Mouse (Mus musculus): ENCODE measurements around the gene Foxp1.
A peak's percentile ranks its signal among the peaks of the same experiment; 100 is the strongest.

The Foxp1 gene

GRCm38 (mm10) chr6:99261737-99262130 is 260.8 kb downstream of the Foxp1 start:
- no peak for DNase-seq (ENCODE audit: low spot score in 2 of 2)

- DNase-seq (ENCODE audit: low spot score in 2 of 2), result no peak
Measured at GRCm38 (mm10) chr6:99260941-99261736, 261.4 kb downstream of the Foxp1 start.

GRCm38 (mm10) chr6:99258346-99258745 is 264.2 kb downstream of the Foxp1 start:
- DNase-seq (ENCODE audit: low spot score in 2 of 2), result no peak

- no peak for DNase-seq (ENCODE audit: low spot score in 2 of 2)
Measured at GRCm38 (mm10) chr6:99257676-99258075, 264.8 kb downstream of the Foxp1 start.

GRCm38 (mm10) chr6:99253331-99253730 is 269.2 kb downstream of the Foxp1 start:
- DNase-seq (ENCODE audit: low spot score in 2 of 2), result no peak

GRCm38 (mm10) chr6:99252816-99253215 is 269.7 kb downstream of the Foxp1 start:
- no peak for DNase-seq (ENCODE audit: low spot score in 2 of 2)

GRCm38 (mm10) chr6:99251924-99252323 is 270.6 kb downstream of the Foxp1 start:
- DNase-seq (ENCODE audit: low spot score in 2 of 2), result no peak

- DNase-seq (ENCODE audit: low spot score in 2 of 2), result no peak
Measured at GRCm38 (mm10) chr6:99251222-99251621, 271.3 kb downstream of the Foxp1 start.

- no peak for DNase-seq (ENCODE audit: low spot score in 2 of 2)
Measured at GRCm38 (mm10) chr6:99249496-99250030, 273.0 kb downstream of the Foxp1 start.

- DNase-seq (ENCODE audit: low spot score in 2 of 2), result no peak
Measured at GRCm38 (mm10) chr6:99248396-99248795, 274.1 kb downstream of the Foxp1 start.

- DNase-seq (ENCODE audit: low spot score in 2 of 2), result no peak
Measured at GRCm38 (mm10) chr6:99241625-99242395, 280.7 kb downstream of the Foxp1 start.

- no peak for DNase-seq (ENCODE audit: low spot score in 2 of 2)
Measured at GRCm38 (mm10) chr6:99240764-99241163, 281.8 kb downstream of the Foxp1 start.

- DNase-seq (ENCODE audit: low spot score in 2 of 2), result peak in 1 of 2 experiments; percentile 9
Measured at GRCm38 (mm10) chr6:99235588-99235987, 286.9 kb downstream of the Foxp1 start.

GRCm38 (mm10) chr6:99233411-99233810 is 289.1 kb downstream of the Foxp1 start:
- no peak for DNase-seq (ENCODE audit: low spot score in 2 of 2)

GRCm38 (mm10) chr6:99228336-99228870 is 294.1 kb downstream of the Foxp1 start:
- DNase-seq (ENCODE audit: low spot score in 2 of 2), result no peak

- DNase-seq (ENCODE audit: low spot score in 2 of 2), result no peak
Measured at GRCm38 (mm10) chr6:99221147-99221546, 301.4 kb downstream of the Foxp1 start.

GRCm38 (mm10) chr6:99220472-99220871 is 302.0 kb downstream of the Foxp1 start:
- no peak for DNase-seq (ENCODE audit: low spot score in 2 of 2)

- DNase-seq (ENCODE audit: low spot score in 2 of 2), result no peak
Measured at GRCm38 (mm10) chr6:99217846-99218245, 304.7 kb downstream of the Foxp1 start.

GRCm38 (mm10) chr6:99217155-99217554 is 305.4 kb downstream of the Foxp1 start:
- no peak for DNase-seq (ENCODE audit: low spot score in 2 of 2)

GRCm38 (mm10) chr6:99212461-99212860 is 310.1 kb downstream of the Foxp1 start:
- no peak for DNase-seq (ENCODE audit: low spot score in 2 of 2)

- DNase-seq (ENCODE audit: low spot score in 2 of 2), result no peak
Measured at GRCm38 (mm10) chr6:99211663-99212333, 310.7 kb downstream of the Foxp1 start.

GRCm38 (mm10) chr6:99210161-99210560 is 312.4 kb downstream of the Foxp1 start:
- no peak for DNase-seq (ENCODE audit: low spot score in 2 of 2)
